Mouse (Mus musculus) cortical plate, adult 2 months (tissue): ENCODE results near the gene Zfp410.

ENCODE experiments used
- CTCF ChIP-seq: fragments of 200-500 bp; IDR thresholded peaks from 2 replicates; pipeline ENCODE4 v1.5.1; 2011; ENCODE audit warnings: mild to moderate bottlenecking, control low read depth, low read length; ENCODE audit not compliant: insufficient read depth; ENCODE audit errors: extremely low read depth
- POLR2A ChIP-seq: fragments of 200-500 bp; IDR thresholded peaks from 2 replicates; pipeline ENCODE4 v1.6.1; 2011; ENCODE audit warnings: mild to moderate bottlenecking, low read length, control low read depth; ENCODE audit not compliant: insufficient read depth; ENCODE audit errors: extremely low read depth

DNA sequence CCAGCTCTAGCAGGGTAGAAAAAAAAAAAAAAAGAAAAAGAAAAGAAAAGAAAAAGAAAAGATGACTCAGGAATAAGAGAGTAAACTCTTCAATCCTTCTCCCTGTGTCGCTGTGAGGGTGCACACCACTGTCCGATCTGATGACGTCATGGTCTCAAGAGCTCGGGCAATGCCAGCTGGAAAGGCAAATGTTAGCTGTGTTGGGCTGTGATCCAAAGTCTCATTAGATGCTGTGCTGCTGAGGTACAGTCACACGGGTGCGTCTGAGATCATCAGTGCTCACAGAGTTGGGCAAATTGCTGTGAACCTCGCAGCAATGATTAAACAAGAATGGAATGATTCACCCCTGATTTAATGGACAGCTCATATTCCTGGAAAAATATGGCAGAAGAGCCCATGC, 37.8 kb upstream of the Zfp410 start:
- TF ChIP-seq CTCF: no peak
- TF ChIP-seq POLR2A: no peak
